Mouse (Mus musculus) heart, embryonic 11.5 days (tissue): Measurements from ENCODE around the gene Haus4. TPM values are rescaled to one million over a fixed set of nuclear protein-coding genes. Genes with fewer than 3 reads are reported as not detected.

ENCODE experiments used
- ATAC-seq: fragments of 200-750 bp; cut with Nextera tagmentation; replicated peaks from 2 replicates; pipeline ENCODE4 v1.8.0; 2017; ENCODE audit warnings: moderate library complexity; ENCODE audit not compliant: insufficient number of reproducible peaks, low FRiP score, low TSS enrichment
- H3K27ac ChIP-seq: fragments of 300-500 bp; sonication (generic); 2 replicates; pipeline ENCODE4 v1.5.1; 2014; ENCODE audit warnings: mild to moderate bottlenecking, low read depth, low read length
- H3K27me3 ChIP-seq: fragments of 300-500 bp; sonication (generic); 2 replicates; pipeline ENCODE4 v1.6.1; 2014; ENCODE audit warnings: mild to moderate bottlenecking, low read length, mixed read lengths; ENCODE audit not compliant: control insufficient read depth, insufficient read depth
- H3K36me3 ChIP-seq: fragments of 300-500 bp; sonication (generic); 2 replicates; pipeline ENCODE4 v1.6.1; 2014; ENCODE audit warnings: mild to moderate bottlenecking, low read length, moderate library complexity, mixed read lengths; ENCODE audit not compliant: control insufficient read depth, insufficient read depth
- H3K4me1 ChIP-seq: fragments of 300-500 bp; sonication (generic); 2 replicates; pipeline ENCODE4 v1.6.1; 2014; ENCODE audit warnings: low read length; ENCODE audit not compliant: control insufficient read depth, insufficient read depth
- H3K4me2 ChIP-seq: fragments of 300-500 bp; sonication (generic); 2 replicates; pipeline ENCODE4 v1.6.1; 2014; ENCODE audit warnings: mild to moderate bottlenecking, moderate library complexity
- H3K4me3 ChIP-seq: fragments of 300-500 bp; sonication (generic); 2 replicates; pipeline ENCODE4 v1.5.1; 2014; ENCODE audit warnings: low read depth, low read length
- H3K9ac ChIP-seq: fragments of 300-500 bp; sonication (generic); 2 replicates; pipeline ENCODE4 v1.6.1; 2014; ENCODE audit warnings: mild to moderate bottlenecking, low read depth, low read length, moderate library complexity
- H3K9me3 ChIP-seq: fragments of 300-500 bp; sonication (generic); replicated peaks from 2 replicates; pipeline ENCODE4 v1.6.1; 2016; ENCODE audit warnings: low read length; ENCODE audit not compliant: control insufficient read depth
- WGBS: fragments of 180-500 bp; shearing (Covaris S2); extraction: QIAGEN DNeasy Blood & Tissue Kit; methylation state at CpG from one replicate; pipeline ENCODE4 v1.1.7; 2014; ENCODE audit not compliant: insufficient replicate concordance; 5-methylcytosine and 5-hydroxymethylcytosine counted together
- polyA plus RNA-seq: library from polyadenylated mRNA; unstranded; fragments of >200 nt; fragmentation: Nextera tagmentation; extraction: Ambion mirVana; gene quantifications from 2 replicates; pipeline ENCODE4 v1.2.1, GENCODE M21; 2014

Haus4 gene
- polyA plus RNA-seq, 1 experiment from 2014 or later, result 42.8 TPM

DNA sequence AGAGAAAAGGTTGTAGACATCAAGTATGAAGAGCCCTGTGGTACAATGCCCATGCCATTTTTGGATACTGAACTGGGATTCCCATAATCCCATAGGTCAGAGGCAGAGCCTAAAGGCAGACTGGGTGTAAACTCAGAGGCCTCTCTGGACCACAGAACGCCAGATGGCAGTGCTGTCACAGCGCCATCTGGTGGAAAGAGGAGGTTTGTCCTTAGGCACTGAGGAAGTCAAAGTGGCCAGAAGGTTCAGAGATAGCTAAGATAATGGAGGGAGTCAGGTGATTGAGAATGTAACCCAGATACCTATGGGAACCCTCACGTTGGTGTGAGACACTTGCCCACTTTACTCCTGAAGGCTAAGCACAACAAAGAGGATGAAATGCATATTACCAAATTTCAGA, 60.2 kb downstream of the Haus4 start:
- no peak overlapping the region for H3K4me2 ChIP-seq
- no peaks in the 10 kb centered on the region for H3K27me3 ChIP-seq
- WGBS, result 2% methylated on average over 3 of the region's 3 CpGs
- no peak overlapping the region for H3K9ac ChIP-seq
- no peak for ATAC-seq
- no peak overlapping the region for H3K4me3 ChIP-seq
- no peaks in the 10 kb centered on the region for H3K36me3 ChIP-seq
- H3K27ac ChIP-seq, result no peak overlapping the region
- no peaks in the 10 kb centered on the region for H3K4me1 ChIP-seq
- no peaks in the 10 kb centered on the region for H3K9me3 ChIP-seq

DNA sequence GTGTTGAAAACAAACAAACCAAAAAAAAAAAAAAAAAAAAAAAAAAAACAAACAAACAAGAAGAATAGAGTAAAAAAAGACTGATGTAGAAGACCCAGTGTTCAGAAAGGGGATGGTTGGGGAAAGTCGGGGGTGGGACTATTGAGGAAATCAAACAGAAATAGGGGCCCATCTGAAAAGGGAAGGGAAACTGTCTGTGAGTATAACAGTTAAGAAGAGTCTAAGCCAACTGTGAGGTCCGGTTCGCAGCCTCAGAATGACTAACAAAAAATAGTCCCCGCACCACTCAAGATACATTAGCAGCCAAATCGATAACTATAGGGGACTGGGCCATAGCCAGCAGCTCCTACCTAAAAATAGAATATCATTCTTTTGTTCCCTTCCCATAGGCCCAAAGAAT, 61.2 kb downstream of the Haus4 start:
- no peaks in the 10 kb centered on the region for H3K9me3 ChIP-seq
- H3K27me3 ChIP-seq, result no peaks in the 10 kb centered on the region
- WGBS, result 85% methylated on average over 5 of the region's 5 CpGs

DNA sequence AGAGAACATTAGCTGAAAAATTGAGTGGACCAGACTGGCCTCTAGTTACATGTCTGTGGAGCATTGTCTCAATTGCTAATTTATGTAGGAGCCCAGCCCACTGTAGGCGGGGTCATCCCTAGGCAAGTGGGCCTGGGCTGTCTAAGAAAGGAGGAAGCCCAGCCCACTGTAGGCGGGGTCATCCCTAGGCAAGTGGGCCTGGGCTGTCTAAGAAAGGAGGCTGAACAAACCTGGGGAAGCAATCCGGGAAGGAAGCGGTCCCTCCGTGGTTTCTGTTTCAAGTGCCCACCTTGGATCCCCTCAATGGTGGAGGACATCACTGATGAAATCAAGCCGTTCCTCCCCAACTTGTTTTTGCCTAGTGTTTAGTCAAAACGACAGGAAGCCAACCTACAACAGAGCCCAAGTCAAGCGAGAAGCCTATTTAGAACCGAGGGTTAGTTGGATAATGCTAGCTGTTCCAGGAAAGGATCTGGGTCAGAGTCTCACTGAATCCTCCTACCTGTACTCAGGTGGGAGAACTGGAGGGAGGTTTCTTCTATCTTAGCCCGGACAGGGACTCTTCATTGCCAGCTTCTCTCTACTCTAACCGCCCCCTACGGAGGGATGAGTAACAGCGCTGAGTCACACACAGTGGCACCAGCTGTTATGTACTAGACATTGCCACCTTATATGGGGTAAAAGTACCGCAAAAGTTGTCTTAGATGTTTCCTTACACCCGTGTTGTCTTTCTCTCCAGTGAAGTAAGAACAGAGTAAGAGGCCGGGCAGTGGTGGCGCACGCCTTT, 61.9 kb downstream of the Haus4 start:
- Histone ChIP-seq H3K4me2 (no peak overlapping the region), H3K9ac (no peak overlapping the region), H3K4me3 (no peak overlapping the region), H3K4me1 (no peaks in the 10 kb centered on the region), H3K27ac (no peak overlapping the region), H3K36me3 (no peaks in the 10 kb centered on the region), H3K27me3 (no peaks in the 10 kb centered on the region), H3K9me3 (no peaks in the 10 kb centered on the region)
- 62% methylated on average over 18 of the region's 18 CpGs for WGBS
- 0 out of 2 replicates have a peak, but pooled peaks have one; percentile 22 for ATAC-seq

More for the DNA sequence above, 61.2 kb downstream of the Haus4 start:
- no peaks in the 10 kb centered on the region for H3K4me1 ChIP-seq
- ATAC-seq, result no peak
- no peaks in the 10 kb centered on the region for H3K36me3 ChIP-seq
- no peak overlapping the region for H3K4me3 ChIP-seq
- H3K27ac ChIP-seq, result no peak overlapping the region
- no peak overlapping the region for H3K9ac ChIP-seq
- no peak overlapping the region for H3K4me2 ChIP-seq

Other genes with a start within 250 kb of the Haus4 start
- 61.7 and 62.5 TPM in 2 replicates for gene Oxa1l, start 193.8 kb downstream of the Haus4 start, polyA plus RNA-seq
- gene Slc7a7, start 136.8 kb downstream of the Haus4 start, polyA plus RNA-seq, result 8.0 TPM in 2 replicates
- 242 and 250 TPM in 2 replicates for gene Mrpl52, start 127.7 kb downstream of the Haus4 start, polyA plus RNA-seq
- 84.3 and 90.2 TPM in 2 replicates for gene Mmp14, start 123.0 kb downstream of the Haus4 start, polyA plus RNA-seq
- gene Lrp10, start 90.5 kb downstream of the Haus4 start, polyA plus RNA-seq, result 31.8 and 35.2 TPM in 2 replicates
- 2.0 TPM in 2 replicates for gene Rem2, start 78.5 kb downstream of the Haus4 start, polyA plus RNA-seq
- 67.8 and 74.4 TPM in 2 replicates for gene Prmt5, start 37.1 kb downstream of the Haus4 start, polyA plus RNA-seq
- 23.4 and 30.7 TPM in 2 replicates for gene Ajuba, start 22.9 kb upstream of the Haus4 start, polyA plus RNA-seq
- gene 4931414P19Rik, start 51.4 kb upstream of the Haus4 start, polyA plus RNA-seq, result 4.4 and 4.5 TPM in 2 replicates
- gene Psmb5, start 63.4 kb upstream of the Haus4 start, polyA plus RNA-seq, result 364 and 386 TPM in 2 replicates
- gene Psmb11, start 66.8 kb upstream of the Haus4 start, polyA plus RNA-seq, result not detected in 2 replicates
- gene Gm17606, start 86.3 kb upstream of the Haus4 start, polyA plus RNA-seq, result not detected in 2 replicates
- gene Cdh24, start 86.7 kb upstream of the Haus4 start, polyA plus RNA-seq, result 2.9 and 3.1 TPM in 2 replicates
- gene 1700123O20Rik, start 131.6 kb upstream of the Haus4 start, polyA plus RNA-seq, result 56.7 and 60.8 TPM in 2 replicates
- 72.1 and 96.8 TPM in 2 replicates for gene Acin1, start 132.3 kb upstream of the Haus4 start, polyA plus RNA-seq
- 0.15 and 0.36 TPM in 2 replicates for gene Gm29776, start 144.2 kb upstream of the Haus4 start, polyA plus RNA-seq
- not detected in 2 replicates for gene Cebpe, start 157.6 kb upstream of the Haus4 start, polyA plus RNA-seq
- 4.8 and 5.6 TPM in 2 replicates for gene Slc7a8, start 227.3 kb upstream of the Haus4 start, polyA plus RNA-seq